Mouse (Mus musculus): ENCODE data around the gene Mrpl23.

- TF ChIP-seq CTCF (IDR thresholded peaks at IDR 0.05; ENCODE audit: borderline replicate concordance, extremely low read depth, insufficient read depth, insufficient read length) (no peak), POLR2A (IDR thresholded peaks at IDR 0.05; ENCODE audit: borderline replicate concordance, extremely low read depth, insufficient read depth, insufficient read length, poor library complexity, severe bottlenecking) (no peak)
These were observed 13.5 kb downstream of the Mrpl23 start for GRCm38 (mm10) chr7:142545967-142546366.

Data from brain, embryonic 14.5 days (tissue).